Mouse (Mus musculus) common myeloid progenitor, adult 5-6 weeks (primary cell): ENCODE results near the gene Cdr2. TPM values are rescaled to one million over a fixed set of nuclear protein-coding genes. Genes with fewer than 3 reads are reported as not detected.
"Not testable (repeated sequence)": the region's sequence is repeated elsewhere in the genome, so short reads cannot be mapped to it uniquely, and the experiment has no call there.

ENCODE experiments used
- ATAC-seq: replicated peaks from 2 replicates; pipeline ENCODE4 v1.8.0; 2016; ENCODE audit warnings: low read depth, mild to moderate bottlenecking, moderate TSS enrichment, inconsistent platforms; ENCODE audit not compliant: poor library complexity, severe bottlenecking
- total RNA-seq: library from RNA; stranded (forward); fragments of 200-1000, 187-1606 nt; gene quantifications from 2 replicates; pipeline ENCODE4 v1.2.3, GENCODE M21; 2017

The Cdr2 gene
- total RNA-seq, 1 experiment from 2014 or later: 13.4 TPM

- ATAC-seq: no peak
These were observed 65.7 kb downstream of the Cdr2 start for GRCm38 (mm10) chr7:120916262-120916875.

DNA sequence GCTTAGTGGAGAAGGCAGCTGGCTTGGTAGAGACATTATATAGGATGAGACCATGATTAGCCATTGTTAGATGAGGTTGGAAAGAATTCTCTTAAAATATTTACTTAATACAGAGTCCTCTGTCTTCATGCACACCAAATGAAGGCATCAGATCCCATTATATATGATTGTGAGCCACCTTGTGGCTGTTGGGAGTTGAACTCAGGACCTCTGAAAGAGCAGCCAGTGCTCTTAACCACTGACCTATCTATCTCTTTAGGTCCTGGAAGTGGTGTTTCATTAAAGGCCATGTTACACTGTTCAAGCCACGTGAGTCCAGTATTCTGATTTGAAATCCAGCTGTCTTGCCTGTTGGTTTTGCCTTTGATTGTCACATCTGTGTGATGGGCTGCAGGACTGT, 68.8 kb downstream of the Cdr2 start:
- no peak for ATAC-seq

GRCm38 (mm10) chr7:120911268-120911667, 70.8 kb downstream of the Cdr2 start:
- ATAC-seq: not testable (repeated sequence)

- ATAC-seq: not testable (repeated sequence)
These were observed 71.9 kb downstream of the Cdr2 start for GRCm38 (mm10) chr7:120910172-120910571.

Other genes starting within 250 kb of the Cdr2 start
- 0.15 TPM in 1 of 2 replicates, not detected in the other for gene Vwa3a, start 243.0 kb downstream of the Cdr2 start, total RNA-seq
- not detected in 2 replicates for gene Gm5737, start 169.9 kb downstream of the Cdr2 start, total RNA-seq
- 73.9 and 95.6 TPM in 2 replicates for gene Eef2k, start 139.5 kb downstream of the Cdr2 start, total RNA-seq
- 26.9 and 30.3 TPM in 2 replicates for gene Polr3e, start 64.6 kb downstream of the Cdr2 start, total RNA-seq
- not detected in 2 replicates for gene Mfsd13b, start 197 bp upstream of the Cdr2 start, total RNA-seq
- gene Mettl9, start 52.1 kb upstream of the Cdr2 start, total RNA-seq: 78.2 and 95.5 TPM in 2 replicates
- 38.5 and 43.5 TPM in 2 replicates for gene Igsf6, start 92.3 kb upstream of the Cdr2 start, total RNA-seq
- gene Otoa, start 99.3 kb upstream of the Cdr2 start, total RNA-seq: 0.15 and 1.2 TPM in 2 replicates